Mouse (Mus musculus) NIH3T3 (cell line): ENCODE measurements around the gene Prpf31.

Source experiments
- DNase-seq: peaks from one replicate; pipeline ENCODE4 v3.0.0-alpha.2; 2012; ENCODE audit warnings: low read depth

Gene Prpf31

GRCm38 (mm10) chr7:3685400-3686187, 55.8 kb downstream of the Prpf31 start:
- no peak for DNase-seq

- DNase-seq: no peak
Observed at GRCm38 (mm10) chr7:3691919-3692318, 62.1 kb downstream of the Prpf31 start.
